Comparison of ENCODE assay signal across 21 mouse cellular contexts in genomic region chr6:134202176-134202575, GRCm38 (mm10).
A peak's percentile ranks its signal among the peaks of the same experiment; 100 is the strongest.
DNase-seq lines count a peak whose midpoint lies in the region; ATAC-seq and TF ChIP-seq lines count a peak whose summit lies in the region.
"Had no signal": no experiment of that assay in that cellular context is flagged by ENCODE, and none has a peak within 500 bp of the region (broad histone marks: within the 10 kb centered on the region; RNA-seq: fewer than 3 reads in every experiment).

No protein-coding gene starts in this region.

- H3K9me3 ChIP-seq in hindbrain, postnatal 0 days (ENCODE audit: low read length): no peaks in the 10 kb centered on the region
- no peaks in the 10 kb centered on the region for H3K9me3 ChIP-seq in intestine, postnatal 0 days (ENCODE audit: control insufficient read depth)
- H3K9me3 ChIP-seq: embryonic facial prominence, embryonic 12.5 days; forebrain, embryonic 15.5 days; heart, embryonic 10.5 days; hindbrain, embryonic 10.5 days had no signal

- H3K4me2 ChIP-seq in hindbrain, postnatal 0 days (ENCODE audit: low read depth, low read length): no peak overlapping the region
- no peak overlapping the region for H3K4me2 ChIP-seq in intestine, postnatal 0 days (replicated peaks; ENCODE audit: low read depth)
- H3K4me2 ChIP-seq: embryonic facial prominence, embryonic 12.5 days; forebrain, embryonic 15.5 days; hindbrain, embryonic 14.5 days had no signal

- no peak overlapping the region for H3K4me3 ChIP-seq in hindbrain, postnatal 0 days (ENCODE audit: low read length)
- H3K4me3 ChIP-seq in intestine, postnatal 0 days (ENCODE audit: low read depth, low read length): no peak overlapping the region
- H3K4me3 ChIP-seq: embryonic facial prominence, embryonic 12.5 days; forebrain, embryonic 15.5 days; heart, embryonic 10.5 days; hindbrain, embryonic 10.5 days had no signal

- ATAC-seq in megakaryocyte, adult 5-6 weeks (ENCODE audit: poor library complexity, severe bottlenecking): peak; percentile 80
- ATAC-seq in hindbrain, postnatal 0 days: no peak
- no peak for ATAC-seq in intestine, postnatal 0 days
- ATAC-seq: forebrain, embryonic 15.5 days; Patski had no signal

- intact Hi-C loops in heart, postnatal 36 days (cut with DNase I): loop anchor here (10.0 kb wide), 1 partner anchor 723 kb away; the partner anchor contains the start of gene Cdkn1b

- no peak for TF ChIP-seq CTCF in hindbrain, postnatal 0 days (IDR thresholded peaks at IDR 0.05; ENCODE audit: low read depth)
- no peak for TF ChIP-seq CTCF in intestine, postnatal 0 days (IDR thresholded peaks at IDR 0.05; ENCODE audit: low read depth)

- DNase-seq in heart, adult 11 months: peak; percentile 88
- DNase-seq in heart, postnatal 36 days: no peak
- peak; percentile 61 for DNase-seq in lung, postnatal 36 days
- no peak for DNase-seq in lung, postnatal 4 days
- no peak for DNase-seq in hindbrain, postnatal 0 days (ENCODE audit: low spot score)
- no peak for DNase-seq in heart, adult 9 months (ENCODE audit: low spot score in 2 of 2)
- DNase-seq: adrenal gland, postnatal 14 days; cerebellum, adult 2 months; cerebellum, postnatal 10 days; embryo, embryonic 11 days; gastrocnemius, postnatal 10 days; heart, postnatal 10 days had no signal

- WGBS in hindbrain, postnatal 0 days: 86% methylated on average over 5 of the region's 5 CpGs
- 86% methylated on average over 5 of the region's 5 CpGs for WGBS in intestine, postnatal 0 days

- H3K27me3 ChIP-seq in hindbrain, postnatal 0 days (ENCODE audit: insufficient read depth, low read length): no peaks in the 10 kb centered on the region
- no peaks in the 10 kb centered on the region for H3K27me3 ChIP-seq in intestine, postnatal 0 days (replicated peaks; ENCODE audit: control insufficient read depth, insufficient read depth, low read length)
- H3K27me3 ChIP-seq: CH12.LX; embryonic facial prominence, embryonic 12.5 days; forebrain, embryonic 15.5 days; Patski had no signal

- H3K36me3 ChIP-seq in hindbrain, postnatal 0 days (ENCODE audit: insufficient read depth, low read length): no peaks in the 10 kb centered on the region
- no peaks in the 10 kb centered on the region; the same call in 1 of the 2 replicates for H3K36me3 ChIP-seq in intestine, postnatal 0 days (ENCODE audit: control insufficient read depth, insufficient read depth)
- H3K36me3 ChIP-seq: embryonic facial prominence, embryonic 12.5 days; forebrain, embryonic 15.5 days had no signal

- no peak overlapping the region for H3K27ac ChIP-seq in hindbrain, postnatal 0 days
- no peak overlapping the region for H3K27ac ChIP-seq in intestine, postnatal 0 days (ENCODE audit: low read depth, low read length)
- H3K27ac ChIP-seq: embryonic facial prominence, embryonic 12.5 days; forebrain, embryonic 15.5 days; heart, embryonic 10.5 days; hindbrain, embryonic 10.5 days; hindbrain, embryonic 14.5 days had no signal

- peaks cover 2% of the 10 kb centered on the region; the same call in 1 of the 2 replicates for H3K4me1 ChIP-seq in hindbrain, postnatal 0 days (ENCODE audit: insufficient read depth, low read length)
- H3K4me1 ChIP-seq in intestine, postnatal 0 days (replicated peaks; ENCODE audit: control insufficient read depth, insufficient read depth, low read length): peaks cover 8% of the 10 kb centered on the region; the same call in 1 of the 2 replicates

- no peak overlapping the region for H3K9ac ChIP-seq in hindbrain, postnatal 0 days (replicated peaks; ENCODE audit: low read length)
- no peak overlapping the region for H3K9ac ChIP-seq in intestine, postnatal 0 days (ENCODE audit: low read depth, low read length)
- H3K9ac ChIP-seq: embryonic facial prominence, embryonic 12.5 days; forebrain, embryonic 15.5 days; hindbrain, embryonic 14.5 days had no signal

Comparison
In these comparisons a context has a peak if more than half of its experiments do, and no peak if none do; other contexts are left out.
1. DNase-seq: peak in heart, adult 11 months (single experiment) and lung, postnatal 36 days (single experiment); none in heart, postnatal 36 days (0 of 2), lung, postnatal 4 days (0 of 2), hindbrain, postnatal 0 days (single experiment) and heart, adult 9 months (0 of 2).